Mouse (Mus musculus): ENCODE results near the gene Scarb2. TPM values are rescaled to one million over a fixed set of nuclear protein-coding genes. Genes with fewer than 3 reads are reported as not detected.

Gene Scarb2
- polyA plus RNA-seq, 1 experiment from 2014 or later: 24.6 TPM

DNA sequence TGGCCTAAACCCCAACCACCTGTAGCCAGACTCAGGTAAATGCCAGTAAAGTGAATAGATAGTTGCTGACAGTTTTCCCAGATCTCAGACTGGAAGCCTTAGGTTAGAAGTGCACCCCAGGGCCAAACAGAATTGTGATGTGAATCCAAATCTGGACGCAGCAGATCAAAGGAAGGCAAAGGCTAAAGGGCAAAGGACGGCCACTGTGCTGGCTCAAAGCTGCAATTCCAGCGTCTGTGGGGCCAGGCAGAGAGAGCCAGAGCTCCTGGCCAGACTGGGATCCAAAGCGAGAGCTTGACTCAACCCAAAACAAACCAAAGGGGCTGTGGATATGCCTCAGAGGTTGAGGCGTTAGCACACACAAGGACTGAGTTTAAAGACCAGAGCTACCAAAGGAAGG is 47.9 kb downstream of the Scarb2 start:
- Histone ChIP-seq H3K4me1 (no peaks in the 10 kb centered on the region), H3K4me2 (replicated peaks) (no peak overlapping the region), H3K9ac (replicated peaks) (no peak overlapping the region), H3K36me3 (peaks cover 16% of the 10 kb centered on the region), H3K4me3 (no peak overlapping the region), H3K27ac (replicated peaks) (no peak overlapping the region), H3K9me3 (no peaks in the 10 kb centered on the region), H3K27me3 (no peaks in the 10 kb centered on the region)
- ATAC-seq (replicated peaks): no peak
- WGBS: 69% methylated on average over 5 of the region's 5 CpGs

DNA sequence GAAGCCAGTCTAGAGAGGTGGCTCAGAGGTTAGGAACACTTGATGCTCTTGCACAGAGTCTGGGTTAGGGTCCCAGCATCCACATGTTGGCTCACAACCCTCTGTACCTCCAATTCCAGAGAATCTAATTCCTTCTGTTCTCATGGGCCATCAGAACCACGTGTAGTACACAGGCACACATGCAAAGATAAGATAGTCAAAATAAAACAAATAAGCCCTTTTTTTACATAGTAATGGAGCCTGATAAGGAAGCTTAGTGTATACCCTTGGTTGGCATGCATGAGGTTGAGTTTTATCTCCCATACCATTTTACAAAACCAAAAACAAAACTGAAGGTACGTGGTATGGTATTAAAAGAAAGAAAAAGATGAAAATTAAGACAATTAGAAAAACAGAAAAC is 49.2 kb downstream of the Scarb2 start:
- H3K4me3 ChIP-seq: no peak overlapping the region
- H3K9me3 ChIP-seq: no peaks in the 10 kb centered on the region
- 91% methylated on average over 2 of the region's 2 CpGs for WGBS
- H3K27ac ChIP-seq (replicated peaks): no peak overlapping the region
- H3K9ac ChIP-seq (replicated peaks): no peak overlapping the region
- H3K4me2 ChIP-seq (replicated peaks): no peak overlapping the region
- peaks cover 26% of the 10 kb centered on the region for H3K36me3 ChIP-seq
- H3K4me1 ChIP-seq: no peaks in the 10 kb centered on the region
- H3K27me3 ChIP-seq: no peaks in the 10 kb centered on the region
- ATAC-seq (replicated peaks): no peak

DNA sequence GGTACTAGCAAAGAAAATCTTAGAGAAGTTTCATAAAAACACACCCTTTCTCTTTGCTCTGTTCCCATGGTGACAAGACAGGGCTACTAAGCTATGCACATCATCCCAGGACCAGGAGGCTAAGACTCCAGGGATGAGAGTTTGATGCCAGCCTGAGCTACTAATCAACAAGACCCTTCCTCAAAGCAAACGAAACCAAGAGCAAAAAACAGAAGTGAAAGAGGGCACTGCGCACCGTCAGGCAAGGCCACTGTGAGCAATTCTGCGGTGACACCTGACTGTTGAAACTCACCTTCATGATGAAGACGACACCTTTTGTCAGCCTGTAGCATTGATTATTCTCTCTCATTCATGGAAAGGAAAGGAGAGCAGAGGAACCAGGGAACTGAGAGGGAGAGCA is 53.8 kb downstream of the Scarb2 start:
- H3K4me3 ChIP-seq: no peak overlapping the region
- 93% methylated on average over 5 of the region's 5 CpGs for WGBS

DNA sequence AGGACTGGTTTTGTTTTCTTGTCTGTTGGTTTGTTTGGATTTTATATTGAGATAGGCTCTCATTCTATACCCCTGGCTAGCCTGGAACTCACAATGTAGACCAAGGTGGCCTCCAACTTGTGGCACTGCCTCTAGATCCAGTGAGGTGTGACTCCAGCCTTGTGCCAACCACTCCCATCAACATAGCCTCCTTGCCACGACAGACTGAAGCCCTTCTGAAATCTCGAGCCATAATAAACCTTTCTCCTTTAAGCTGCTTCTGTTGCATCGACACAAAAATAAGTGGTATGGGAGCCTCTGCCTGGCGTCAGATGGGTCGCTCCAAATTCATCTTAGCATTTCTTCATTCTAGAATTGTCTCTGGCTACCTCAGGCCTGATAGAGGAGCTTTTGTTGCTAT is 59.9 kb downstream of the Scarb2 start:
- Histone ChIP-seq H3K27me3 (no peaks in the 10 kb centered on the region), H3K27ac (replicated peaks) (no peak overlapping the region), H3K9ac (replicated peaks) (no peak overlapping the region), H3K4me1 (no peaks in the 10 kb centered on the region), H3K36me3 (peaks cover 80% of the 10 kb centered on the region), H3K4me3 (no peak overlapping the region), H3K4me2 (replicated peaks) (no peak overlapping the region), H3K9me3 (no peaks in the 10 kb centered on the region)
- no peak for ATAC-seq (replicated peaks)
- 95% methylated on average over 5 of the region's 5 CpGs for WGBS

More for the DNA sequence above, 53.8 kb downstream of the Scarb2 start:
- Histone ChIP-seq H3K27ac (replicated peaks) (no peak overlapping the region), H3K9me3 (no peaks in the 10 kb centered on the region), H3K4me1 (no peaks in the 10 kb centered on the region), H3K36me3 (peaks cover 56% of the 10 kb centered on the region), H3K27me3 (no peaks in the 10 kb centered on the region), H3K4me2 (replicated peaks) (no peak overlapping the region), H3K9ac (replicated peaks) (no peak overlapping the region)
- ATAC-seq (replicated peaks): no peak

DNA sequence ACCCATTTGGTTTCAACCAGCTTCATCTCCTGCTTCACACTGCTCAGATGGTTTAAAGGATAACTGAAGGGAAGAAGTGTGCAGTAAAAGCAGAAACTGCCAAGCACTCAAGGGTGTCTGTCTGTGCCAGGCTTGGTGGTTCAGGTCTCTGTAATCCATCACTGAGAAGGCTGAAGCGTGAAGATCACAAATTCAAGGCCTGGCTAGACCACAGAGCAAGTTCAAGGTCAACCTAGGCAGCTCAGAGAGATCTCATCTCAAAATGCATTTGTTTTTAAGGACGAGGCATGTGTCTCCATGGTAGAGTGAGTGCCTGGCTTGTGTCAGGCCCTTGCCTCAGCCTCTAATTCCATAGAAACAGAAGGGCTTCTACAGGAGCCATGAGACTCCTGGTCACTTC is 61.6 kb downstream of the Scarb2 start:
- H3K9ac ChIP-seq (replicated peaks): no peak overlapping the region
- no peak overlapping the region for H3K27ac ChIP-seq (replicated peaks)
- no peaks in the 10 kb centered on the region for H3K9me3 ChIP-seq
- H3K36me3 ChIP-seq: peaks cover 64% of the 10 kb centered on the region
- H3K4me2 ChIP-seq (replicated peaks): no peak overlapping the region
- no peaks in the 10 kb centered on the region for H3K4me1 ChIP-seq
- ATAC-seq (replicated peaks): no peak
- H3K27me3 ChIP-seq: no peaks in the 10 kb centered on the region
- 95% methylated on average over 2 of the region's 2 CpGs for WGBS
- no peak overlapping the region for H3K4me3 ChIP-seq

DNA sequence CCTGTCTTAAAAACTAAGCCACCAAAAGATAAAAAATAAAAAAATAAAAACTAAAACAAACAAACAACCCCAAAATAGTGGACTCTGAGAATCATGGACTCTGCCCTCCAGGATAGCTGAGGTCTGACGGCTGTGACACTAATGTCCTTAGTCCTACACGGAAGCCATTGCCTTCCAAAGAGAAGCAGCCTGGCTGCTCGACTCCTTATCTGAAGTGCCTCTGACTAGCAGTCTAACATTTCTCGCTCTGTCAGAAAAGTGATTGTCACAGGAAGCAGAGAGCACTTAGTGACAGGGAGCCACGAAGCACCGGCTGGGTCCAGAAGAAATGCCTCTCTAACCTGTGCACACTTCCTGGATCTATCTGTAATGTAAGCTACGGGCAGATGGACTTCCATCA is 63.7 kb downstream of the Scarb2 start:
- Histone ChIP-seq H3K4me2 (replicated peaks) (no peak overlapping the region), H3K27ac (replicated peaks) (no peak overlapping the region), H3K9ac (replicated peaks) (no peak overlapping the region), H3K9me3 (no peaks in the 10 kb centered on the region), H3K36me3 (peaks cover 43% of the 10 kb centered on the region), H3K27me3 (no peaks in the 10 kb centered on the region), H3K4me3 (no peak overlapping the region), H3K4me1 (no peaks in the 10 kb centered on the region)
- 93% methylated on average over 7 of the region's 7 CpGs for WGBS
- ATAC-seq (replicated peaks): no peak

DNA sequence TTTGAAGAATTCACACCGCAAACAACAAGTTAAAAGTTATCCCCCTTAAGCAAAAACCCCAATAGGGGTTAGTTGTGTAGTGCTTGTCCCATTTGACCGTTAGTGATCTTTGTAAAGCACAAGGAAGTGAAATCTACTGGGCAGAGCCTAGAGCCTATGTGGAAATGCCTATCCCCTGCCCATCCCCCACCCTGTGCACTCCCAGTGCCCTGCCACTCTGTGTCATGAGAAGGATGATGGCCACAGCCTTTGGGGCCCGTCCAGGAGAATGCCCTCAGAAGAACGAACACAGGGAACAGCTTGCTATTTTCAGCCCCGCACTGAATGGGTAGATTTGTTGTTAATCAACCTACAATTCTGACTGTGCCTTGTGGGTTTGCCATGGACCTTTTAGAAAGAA is 65.1 kb downstream of the Scarb2 start:
- H3K9me3 ChIP-seq: no peaks in the 10 kb centered on the region
- H3K9ac ChIP-seq (replicated peaks): no peak overlapping the region
- no peak overlapping the region for H3K27ac ChIP-seq (replicated peaks)
- no peak overlapping the region for H3K4me2 ChIP-seq (replicated peaks)
- H3K36me3 ChIP-seq: peaks cover 29% of the 10 kb centered on the region
- H3K27me3 ChIP-seq: no peaks in the 10 kb centered on the region
- no peak overlapping the region for H3K4me3 ChIP-seq
- no peaks in the 10 kb centered on the region for H3K4me1 ChIP-seq
- no peak for ATAC-seq (replicated peaks)
- 82% methylated on average over 5 of the region's 5 CpGs for WGBS

DNA sequence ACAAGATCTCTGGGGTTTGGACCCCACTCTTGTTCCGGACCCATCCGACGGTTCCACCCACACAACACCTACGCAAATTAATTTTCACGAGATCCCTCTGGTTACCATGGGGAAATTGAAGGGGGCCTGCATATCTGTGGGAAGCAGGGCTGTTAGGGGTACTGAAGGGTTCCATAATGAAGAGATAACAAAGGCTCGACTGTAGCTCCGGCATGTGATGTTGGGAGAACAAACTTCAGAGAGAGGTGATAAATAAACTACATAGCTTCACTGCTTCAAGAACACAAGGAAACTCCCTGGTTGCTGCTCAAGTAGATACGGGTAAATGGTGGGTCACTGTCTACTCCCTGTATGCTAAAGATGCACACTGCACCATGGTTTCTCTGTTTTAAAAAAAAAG is 68.1 kb downstream of the Scarb2 start:
- Histone ChIP-seq H3K4me2 (replicated peaks) (no peak overlapping the region), H3K4me3 (no peak overlapping the region), H3K27me3 (no peaks in the 10 kb centered on the region), H3K9ac (replicated peaks) (no peak overlapping the region), H3K36me3 (peaks cover 6% of the 10 kb centered on the region; the same call in 1 of the 2 replicates), H3K27ac (replicated peaks) (no peak overlapping the region), H3K4me1 (peaks cover 11% of the 10 kb centered on the region), H3K9me3 (no peaks in the 10 kb centered on the region)
- ATAC-seq (replicated peaks): no peak
- 95% methylated on average over 8 of the region's 8 CpGs for WGBS

DNA sequence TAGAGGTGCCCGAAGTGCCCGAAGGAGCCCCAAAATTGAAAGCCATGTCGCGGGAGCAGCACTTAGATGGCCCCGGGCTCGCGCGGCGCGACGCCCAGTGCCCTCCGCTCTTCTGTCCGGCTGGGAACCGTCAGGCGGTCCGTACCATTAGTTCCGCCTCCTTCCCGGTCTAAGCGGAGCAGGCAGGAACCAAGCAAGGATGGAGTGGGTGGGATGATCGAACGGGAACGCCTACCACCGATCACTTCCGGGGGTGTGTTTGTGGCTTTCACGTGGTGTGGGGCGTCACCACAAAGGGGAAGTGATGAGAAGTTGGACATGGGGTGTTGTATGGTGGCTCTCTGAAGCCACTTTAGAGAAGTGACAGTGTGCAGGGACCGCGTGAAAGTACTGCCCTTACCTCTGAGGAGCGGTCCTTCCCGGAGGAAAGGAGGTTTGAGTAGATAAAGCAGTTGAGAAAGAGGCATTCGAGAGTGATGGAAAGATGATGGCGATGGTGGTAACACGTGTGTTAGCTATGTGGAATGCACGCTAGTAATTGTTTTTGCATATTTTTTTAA is 71.5 kb downstream of the Scarb2 start, which contains the start of gene Nup54:
TSS of gene Nup54 (minus strand) at position 195 of the 560 bp plus-strand sequence.
- ATAC-seq (replicated peaks): peak; percentile 100
- H3K4me1 ChIP-seq: peaks cover 39% of the 10 kb centered on the region
- peak within 1 kb of the TSS; percentile 70 for H3K4me2 ChIP-seq (replicated peaks)
- no peaks in the 10 kb centered on the region for H3K36me3 ChIP-seq
- under 1% methylated on average over 34 of the region's 34 CpGs for WGBS
- no peaks in the 10 kb centered on the region for H3K27me3 ChIP-seq
- peak within 1 kb of the TSS; percentile 94 for H3K4me3 ChIP-seq
- peak within 1 kb of the TSS; percentile 86 for H3K27ac ChIP-seq (replicated peaks)
- peak within 1 kb of the TSS; percentile 78 for H3K9ac ChIP-seq (replicated peaks)
- H3K9me3 ChIP-seq: no peaks in the 10 kb centered on the region

DNA sequence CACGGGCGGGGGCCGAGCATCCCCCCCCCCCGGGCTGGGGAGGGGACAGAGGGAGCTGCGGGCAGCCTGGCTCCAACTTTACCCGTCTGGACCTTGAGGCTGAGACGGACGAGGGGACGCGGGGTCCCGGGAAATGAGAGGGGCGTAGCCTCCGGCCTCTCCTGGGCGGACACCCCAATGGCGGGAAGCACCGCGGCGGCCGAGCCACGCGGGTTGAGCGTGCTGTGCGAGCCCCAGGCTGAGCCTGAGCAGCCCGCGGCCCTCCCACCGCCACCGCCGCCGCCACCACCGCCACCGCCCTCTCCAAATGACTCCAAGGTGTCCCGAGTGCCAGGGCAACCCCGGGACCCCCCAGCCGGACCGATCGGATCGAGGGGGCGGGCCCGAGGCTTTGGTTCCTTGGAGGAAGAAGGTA is 72.1 kb downstream of the Scarb2 start:
- ATAC-seq (replicated peaks): peak; percentile 69
- peak overlapping the region; percentile 70 for H3K4me2 ChIP-seq (replicated peaks)
- H3K27me3 ChIP-seq: no peaks in the 10 kb centered on the region
- no peaks in the 10 kb centered on the region for H3K36me3 ChIP-seq
- no peaks in the 10 kb centered on the region for H3K9me3 ChIP-seq
- H3K4me1 ChIP-seq: peaks cover 39% of the 10 kb centered on the region
- peak overlapping the region; percentile 86 for H3K27ac ChIP-seq (replicated peaks)
- peak overlapping the region; percentile 94 for H3K4me3 ChIP-seq
- H3K9ac ChIP-seq (replicated peaks): peak overlapping the region; percentile 78
- 0% methylated on average over 39 of the region's 39 CpGs for WGBS

DNA sequence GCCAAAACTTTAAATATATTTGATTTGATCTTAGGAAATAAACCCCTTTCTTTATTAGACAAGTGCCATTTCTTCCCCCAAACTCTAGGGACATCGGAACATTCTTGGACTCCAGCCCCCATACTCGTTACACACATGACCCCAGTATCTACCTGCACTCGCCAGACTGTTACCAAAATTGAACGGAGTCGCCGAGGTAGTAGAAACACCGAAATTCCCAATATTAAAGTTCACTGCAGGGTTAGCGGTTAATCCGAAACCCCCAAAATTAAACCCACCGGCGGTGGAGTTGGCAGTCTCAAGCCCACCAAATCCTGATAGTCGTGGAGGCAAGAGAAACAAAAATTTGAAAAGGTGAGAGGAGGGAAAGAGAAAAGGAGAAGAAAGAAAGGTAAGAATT is 72.6 kb downstream of the Scarb2 start:
- ATAC-seq (replicated peaks): no peak

DNA sequence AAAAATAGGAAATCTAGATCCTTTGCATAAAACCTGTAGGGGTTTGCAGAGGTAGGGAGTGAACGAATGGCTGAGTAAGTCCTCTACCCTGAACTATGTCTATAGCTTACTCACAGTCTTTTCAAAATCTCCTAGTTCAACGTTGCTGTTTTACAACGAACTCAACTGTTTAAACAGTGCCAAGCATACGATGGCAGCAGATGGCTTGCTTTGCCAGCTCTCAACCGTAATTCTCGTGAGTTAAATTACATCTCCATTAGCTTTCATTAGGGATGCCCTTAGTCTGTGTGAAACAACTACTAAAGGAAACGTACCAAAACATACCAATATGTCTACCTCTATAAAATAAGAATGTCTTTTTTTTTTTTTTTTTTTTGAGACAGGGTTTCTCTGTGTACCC is 75.0 kb downstream of the Scarb2 start:
- peaks cover 28% of the 10 kb centered on the region for H3K36me3 ChIP-seq
- H3K27ac ChIP-seq (replicated peaks): peak overlapping the region; percentile 48
- H3K4me1 ChIP-seq: peaks cover 39% of the 10 kb centered on the region
- H3K4me2 ChIP-seq (replicated peaks): peak overlapping the region; percentile 22; the same call in 1 of the 2 replicates
- 31% methylated on average over 7 of the region's 7 CpGs for WGBS
- H3K9ac ChIP-seq (replicated peaks): no peak overlapping the region
- no peaks in the 10 kb centered on the region for H3K27me3 ChIP-seq
- ATAC-seq (replicated peaks): no peak
- H3K4me3 ChIP-seq: no peak overlapping the region
- no peaks in the 10 kb centered on the region for H3K9me3 ChIP-seq

More for the DNA sequence above, 72.6 kb downstream of the Scarb2 start:
- Histone ChIP-seq H3K4me3 (peak overlapping the region; percentile 94), H3K27me3 (no peaks in the 10 kb centered on the region), H3K4me1 (peaks cover 39% of the 10 kb centered on the region), H3K27ac (replicated peaks) (no peak overlapping the region), H3K9me3 (no peaks in the 10 kb centered on the region), H3K4me2 (replicated peaks) (peak overlapping the region; percentile 70), H3K9ac (replicated peaks) (peak overlapping the region; percentile 78), H3K36me3 (peaks cover 4% of the 10 kb centered on the region; the same call in 1 of the 2 replicates)
- WGBS: under 1% methylated on average over 12 of the region's 12 CpGs

DNA sequence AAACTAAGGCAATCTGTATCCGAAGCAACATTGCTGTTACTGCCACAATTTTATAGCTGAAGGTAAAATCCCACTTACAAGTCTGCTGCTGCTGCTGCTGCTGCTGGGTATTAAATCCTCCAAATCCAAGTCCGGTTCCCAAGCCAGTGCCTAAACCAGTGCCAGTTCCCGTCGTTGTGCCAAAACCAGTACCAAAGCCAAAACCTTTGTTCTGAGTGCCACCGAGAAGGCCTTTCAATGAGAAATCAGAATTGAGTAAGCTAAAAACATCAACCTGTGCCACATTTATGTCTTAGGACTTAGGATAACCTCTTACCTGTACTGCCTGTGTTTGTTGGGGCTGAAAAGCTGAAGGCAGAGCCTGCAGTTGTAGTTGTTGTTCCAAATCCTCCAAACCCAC is 75.9 kb downstream of the Scarb2 start:
- Histone ChIP-seq H3K9ac (replicated peaks) (no peak overlapping the region), H3K9me3 (no peaks in the 10 kb centered on the region), H3K27ac (replicated peaks) (peak overlapping the region; percentile 29), H3K36me3 (peaks cover 31% of the 10 kb centered on the region), H3K4me1 (peaks cover 39% of the 10 kb centered on the region), H3K27me3 (no peaks in the 10 kb centered on the region), H3K4me2 (replicated peaks) (no peak overlapping the region), H3K4me3 (no peak overlapping the region)
- 68% methylated on average over 5 of the region's 5 CpGs for WGBS
- no peak for ATAC-seq (replicated peaks)

Data from forebrain, embryonic 15.5 days (tissue).